Comparison of ENCODE assay signal across 9 mouse cellular contexts in the genomic region with DNA sequence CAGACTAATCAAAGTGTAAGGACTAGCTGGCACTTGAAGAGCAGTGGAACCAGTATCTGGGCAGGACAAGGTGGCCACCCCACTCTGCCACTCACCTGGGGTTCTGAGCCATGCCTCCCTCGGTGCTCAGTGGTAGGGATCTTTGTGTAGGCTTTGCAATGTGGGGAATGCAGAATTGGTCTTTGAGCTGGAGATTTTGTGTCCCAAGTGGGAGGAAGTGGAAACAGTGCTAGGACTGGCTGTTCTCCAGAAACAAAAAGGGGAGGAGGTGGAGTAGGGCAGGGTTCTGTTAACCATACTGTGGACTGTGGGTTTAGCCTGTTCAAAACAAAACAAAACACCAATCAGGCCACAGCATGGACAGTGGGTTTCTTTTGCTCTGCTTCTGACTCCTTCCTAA. TPM values are rescaled to one million over a fixed set of nuclear protein-coding genes. Genes with fewer than 3 reads are reported as not detected.
DNase-seq lines count a peak whose midpoint lies in the region; ATAC-seq and TF ChIP-seq lines count a peak whose summit lies in the region.
"Had no signal": no experiment of that assay in that cellular context is flagged by ENCODE, and none has a peak within 500 bp of the region (broad histone marks: within the 10 kb centered on the region; RNA-seq: fewer than 3 reads in every experiment).

A gene (minus strand): TSS at position 226 of the 400 bp plus-strand sequence.

- no peak for DNase-seq in forebrain, postnatal 0 days
- peak; percentile 63 to 79 for DNase-seq in adrenal gland, adult (ENCODE audit: inconsistent age in 2 of 2, low spot score in 1 of 2)
- DNase-seq in kidney, postnatal 25 days, result peak; percentile 75 to 89
- DNase-seq in embryo, embryonic 11 days, result no peak
- DNase-seq in frontal cortex, postnatal 36 days (ENCODE audit: low spot score in 2 of 2), result no peak

- WGBS in forebrain, postnatal 0 days, result 62% methylated on average over 1 of the region's 1 CpGs
- WGBS in forebrain, embryonic 12.5 days, result 79% methylated on average over 1 of the region's 1 CpGs
- 67% methylated on average over 1 of the region's 1 CpGs for WGBS in heart, embryonic 11.5 days (ENCODE audit: insufficient replicate concordance)
- 91% methylated on average over 1 of the region's 1 CpGs for WGBS in forebrain, embryonic 13.5 days

- TF ChIP-seq CTCF in forebrain, postnatal 0 days (IDR thresholded peaks at IDR 0.05; ENCODE audit: low read depth), result no peak

- H3K36me3 ChIP-seq in forebrain, postnatal 0 days (ENCODE audit: insufficient read depth), result peaks cover 21% of the 10 kb centered on the region
- peaks cover 27% of the 10 kb centered on the region for H3K36me3 ChIP-seq in forebrain, embryonic 12.5 days (replicated peaks)
- H3K36me3 ChIP-seq in heart, embryonic 11.5 days (ENCODE audit: control insufficient read depth, insufficient read depth, low read length), result peaks cover 7% of the 10 kb centered on the region
- H3K36me3 ChIP-seq in forebrain, embryonic 13.5 days (ENCODE audit: poor library complexity, severe bottlenecking), result peaks cover 32% of the 10 kb centered on the region

- peak within 1 kb of the TSS; percentile 40; the same call in 1 of the 2 replicates for H3K27ac ChIP-seq in forebrain, postnatal 0 days (ENCODE audit: low read depth, low read length)
- no peak within 1 kb of the TSS for H3K27ac ChIP-seq in forebrain, embryonic 12.5 days
- peak within 1 kb of the TSS; percentile 13; the same call in 1 of the 2 replicates for H3K27ac ChIP-seq in heart, embryonic 11.5 days (ENCODE audit: low read depth, low read length)
- H3K27ac ChIP-seq in forebrain, embryonic 13.5 days, result no peak within 1 kb of the TSS
- H3K27ac ChIP-seq: midbrain, embryonic 12.5 days had no signal

- no peak for ATAC-seq in forebrain, postnatal 0 days
- no peak for ATAC-seq in forebrain, embryonic 12.5 days (ENCODE audit: low FRiP score)
- ATAC-seq in heart, embryonic 11.5 days (replicated peaks; ENCODE audit: insufficient number of reproducible peaks, low FRiP score, low TSS enrichment), result no peak
- no peak for ATAC-seq in forebrain, embryonic 13.5 days

- H3K4me1 ChIP-seq in forebrain, postnatal 0 days (ENCODE audit: insufficient read depth), result no peaks in the 10 kb centered on the region
- H3K4me1 ChIP-seq in forebrain, embryonic 12.5 days, result no peaks in the 10 kb centered on the region
- H3K4me1 ChIP-seq in heart, embryonic 11.5 days (ENCODE audit: control insufficient read depth, insufficient read depth, low read length), result no peaks in the 10 kb centered on the region
- H3K4me1 ChIP-seq in forebrain, embryonic 13.5 days, result no peaks in the 10 kb centered on the region
- H3K4me1 ChIP-seq: midbrain, embryonic 12.5 days had no signal

- H3K4me2 ChIP-seq in forebrain, postnatal 0 days (ENCODE audit: low read depth), result no peak within 1 kb of the TSS
- no peak within 1 kb of the TSS for H3K4me2 ChIP-seq in forebrain, embryonic 12.5 days
- no peak within 1 kb of the TSS for H3K4me2 ChIP-seq in heart, embryonic 11.5 days
- no peak within 1 kb of the TSS for H3K4me2 ChIP-seq in forebrain, embryonic 13.5 days
- H3K4me2 ChIP-seq: midbrain, embryonic 12.5 days had no signal

- no peak within 1 kb of the TSS for H3K9ac ChIP-seq in forebrain, postnatal 0 days
- no peak within 1 kb of the TSS for H3K9ac ChIP-seq in forebrain, embryonic 12.5 days
- H3K9ac ChIP-seq in heart, embryonic 11.5 days (ENCODE audit: low read depth, low read length), result no peak within 1 kb of the TSS
- no peak within 1 kb of the TSS for H3K9ac ChIP-seq in forebrain, embryonic 13.5 days
- H3K9ac ChIP-seq: midbrain, embryonic 12.5 days had no signal

- no peaks in the 10 kb centered on the region for H3K27me3 ChIP-seq in forebrain, postnatal 0 days (ENCODE audit: insufficient read depth, low read length)
- no peaks in the 10 kb centered on the region for H3K27me3 ChIP-seq in forebrain, embryonic 12.5 days
- no peaks in the 10 kb centered on the region for H3K27me3 ChIP-seq in heart, embryonic 11.5 days (ENCODE audit: control insufficient read depth, insufficient read depth, low read length)
- no peaks in the 10 kb centered on the region for H3K27me3 ChIP-seq in forebrain, embryonic 13.5 days
- H3K27me3 ChIP-seq: midbrain, embryonic 12.5 days had no signal

- no peaks in the 10 kb centered on the region for H3K9me3 ChIP-seq in forebrain, postnatal 0 days (ENCODE audit: low read length)
- H3K9me3 ChIP-seq in forebrain, embryonic 12.5 days, result no peaks in the 10 kb centered on the region
- no peaks in the 10 kb centered on the region for H3K9me3 ChIP-seq in heart, embryonic 11.5 days (replicated peaks; ENCODE audit: control insufficient read depth, low read length)
- no peaks in the 10 kb centered on the region for H3K9me3 ChIP-seq in forebrain, embryonic 13.5 days (replicated peaks)
- H3K9me3 ChIP-seq: midbrain, embryonic 12.5 days had no signal

- no peak within 1 kb of the TSS for H3K4me3 ChIP-seq in forebrain, postnatal 0 days (ENCODE audit: low read depth, low read length)
- no peak within 1 kb of the TSS for H3K4me3 ChIP-seq in forebrain, embryonic 12.5 days (replicated peaks)
- no peak within 1 kb of the TSS for H3K4me3 ChIP-seq in heart, embryonic 11.5 days (ENCODE audit: low read depth, low read length)
- H3K4me3 ChIP-seq in forebrain, embryonic 13.5 days, result no peak within 1 kb of the TSS
- H3K4me3 ChIP-seq: midbrain, embryonic 12.5 days had no signal

RNA-seq across cellular contexts. Expression of the gene that starts here (rescaled TPM):
- 15.8 and 22.8 TPM in 2 replicates for total RNA-seq in forebrain, postnatal 0 days (2014; rRNA removed)
- polyA plus RNA-seq in forebrain, postnatal 0 days (2015; fragmentation: Nextera tagmentation; extraction: Ambion mirVana), result 15.4 and 16.0 TPM in 2 replicates
- 0.42 and 0.54 TPM in 2 replicates for polyA plus RNA-seq in forebrain, embryonic 12.5 days (2016; fragmentation: Nextera tagmentation; extraction: Ambion mirVana)
- 2.4 and 2.5 TPM in 2 replicates for polyA plus RNA-seq in heart, embryonic 11.5 days (2014; fragmentation: Nextera tagmentation; extraction: Ambion mirVana)
- polyA plus RNA-seq in forebrain, embryonic 13.5 days (2015; fragmentation: Nextera tagmentation; extraction: Ambion mirVana), result 0.46 and 0.68 TPM in 2 replicates

Comparison
In these comparisons a context has a peak if more than half of its experiments do, and no peak if none do; other contexts are left out.
1. H3K27ac ChIP-seq: peak in forebrain, postnatal 0 days (single experiment) and heart, embryonic 11.5 days (single experiment); none in forebrain, embryonic 12.5 days (single experiment) and forebrain, embryonic 13.5 days (single experiment).
2. DNase-seq: peak in adrenal gland, adult (2 of 2) and kidney, postnatal 25 days (2 of 2); none in forebrain, postnatal 0 days (single experiment), embryo, embryonic 11 days (single experiment) and frontal cortex, postnatal 36 days (0 of 2).